Mouse (Mus musculus) stomach, postnatal 0 days (tissue): ENCODE measurements around the gene Sap25.

ENCODE experiments used
- CTCF ChIP-seq: IDR thresholded peaks from 2 replicates; pipeline ENCODE4 v1.5.1; 2016; ENCODE audit warnings: antibody characterized with exemption, low read depth, mild to moderate bottlenecking, moderate library complexity
- EP300 ChIP-seq: optimal IDR thresholded peaks from 2 replicates; pipeline ENCODE3; 2016; ENCODE audit warnings: antibody characterized with exemption

DNA sequence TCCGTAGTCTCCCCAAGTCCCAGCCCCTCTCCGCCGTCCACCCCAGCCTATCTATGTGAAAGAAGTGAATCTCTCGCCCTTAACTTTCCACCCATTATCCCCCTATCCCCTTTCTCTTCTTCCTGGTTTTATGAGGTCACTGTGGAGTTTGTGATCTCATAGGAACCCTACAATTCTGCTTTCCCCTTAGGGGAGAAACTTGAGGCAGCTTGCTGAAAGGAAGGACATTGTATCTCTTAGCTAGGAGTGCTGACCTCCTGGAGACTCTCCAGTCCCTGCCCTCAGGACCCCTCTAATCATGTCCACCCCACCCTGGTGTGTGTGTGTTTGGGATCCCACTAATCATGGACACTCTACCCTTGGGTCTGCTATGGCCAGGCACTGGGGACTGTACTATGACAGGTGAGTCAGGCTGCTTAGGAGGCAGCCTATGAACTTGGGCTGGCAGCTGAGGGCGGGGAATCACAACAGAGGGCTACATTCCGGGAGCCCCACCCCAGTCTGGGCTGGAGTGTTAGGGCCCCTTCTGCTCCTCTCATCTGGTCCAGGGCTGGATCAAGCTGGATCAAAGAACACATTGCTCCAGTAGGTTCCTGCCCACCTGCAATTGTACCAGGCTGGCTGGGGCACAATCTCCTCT, 11.1 kb upstream of the Sap25 start:
- TF ChIP-seq CTCF = no peak
- TF ChIP-seq EP300 = no peak
